Comparison of ENCODE assay signal across 8 mouse cellular contexts in genomic region chr5:137338663-137339289, GRCm38 (mm10). TPM values are rescaled to one million over a fixed set of nuclear protein-coding genes. Genes with fewer than 3 reads are reported as not detected.
DNase-seq lines count a peak whose midpoint lies in the region; ATAC-seq and TF ChIP-seq lines count a peak whose summit lies in the region.

No protein-coding gene starts in this region.

- H3K9me3 ChIP-seq in heart, postnatal 0 days (replicated peaks; ENCODE audit: control insufficient read depth, low read length): no peaks in the 10 kb centered on the region
- H3K9me3 ChIP-seq in limb, embryonic 10.5 days (replicated peaks): no peaks in the 10 kb centered on the region
- H3K9me3 ChIP-seq in midbrain, embryonic 13.5 days: no peaks in the 10 kb centered on the region

- no peak for TF ChIP-seq POLR2A in thymus, adult 2 months (IDR thresholded peaks at IDR 0.05; ENCODE audit: control insufficient read depth, extremely low read depth, insufficient read depth, low read length, poor library complexity)
- no peak; the same call in 1 of the 2 replicates for TF ChIP-seq POLR2A in embryonic fibroblast, embryonic 13.5 days (IDR thresholded peaks at IDR 0.05; ENCODE audit: low read depth, low read length)

- peak overlapping the region; percentile 77 for H3K4me2 ChIP-seq in heart, postnatal 0 days (ENCODE audit: low read depth, low read length)
- peak overlapping the region; percentile 80 for H3K4me2 ChIP-seq in midbrain, embryonic 13.5 days (replicated peaks)

- peak; percentile 62 for ATAC-seq in heart, postnatal 0 days (ENCODE audit: insufficient read depth, low read depth)
- peak; percentile 22 for ATAC-seq in midbrain, embryonic 13.5 days

- no peak overlapping the region for H3K27ac ChIP-seq in thymus, adult 2 months (ENCODE audit: control insufficient read depth, insufficient read depth, low read length)
- peak overlapping the region; percentile 72 for H3K27ac ChIP-seq in embryonic fibroblast, embryonic 13.5 days (ENCODE audit: insufficient read depth, low read length)
- peak overlapping the region; percentile 91 for H3K27ac ChIP-seq in heart, postnatal 0 days (ENCODE audit: low read depth)
- H3K27ac ChIP-seq in limb, embryonic 10.5 days: peak overlapping the region; percentile 87
- peak overlapping the region; percentile 84 for H3K27ac ChIP-seq in midbrain, embryonic 13.5 days

- no peaks in the 10 kb centered on the region for H3K27me3 ChIP-seq in thymus, adult 2 months (ENCODE audit: control insufficient read depth, insufficient read depth, low read length)
- H3K27me3 ChIP-seq in heart, postnatal 0 days (ENCODE audit: control insufficient read depth, insufficient read depth, low read length): no peaks in the 10 kb centered on the region
- H3K27me3 ChIP-seq in limb, embryonic 10.5 days (ENCODE audit: low read depth, poor library complexity, severe bottlenecking): no peaks in the 10 kb centered on the region
- 0 out of 2 replicates have a peak, but pooled peaks cover 3% of the 10 kb centered on the region for H3K27me3 ChIP-seq in midbrain, embryonic 13.5 days

- DNase-seq in thymus, adult 2 months: no peak
- DNase-seq in thymus, postnatal 0 days (ENCODE audit: low spot score): no peak
- DNase-seq in heart, postnatal 0 days (ENCODE audit: low spot score): peak; percentile 75
- no peak for DNase-seq in limb, embryonic 10.5 days (ENCODE audit: low spot score)
- no peak for DNase-seq in frontal cortex, postnatal 10 days (ENCODE audit: low spot score in 2 of 2)
- no peak for DNase-seq in layer of hippocampus, postnatal 36 days

- no peaks in the 10 kb centered on the region for H3K36me3 ChIP-seq in thymus, adult 2 months (ENCODE audit: control insufficient read depth, insufficient read depth, low read length)
- no peaks in the 10 kb centered on the region for H3K36me3 ChIP-seq in heart, postnatal 0 days (replicated peaks; ENCODE audit: control insufficient read depth, insufficient read depth, low read length)
- H3K36me3 ChIP-seq in limb, embryonic 10.5 days: no peaks in the 10 kb centered on the region
- no peaks in the 10 kb centered on the region for H3K36me3 ChIP-seq in midbrain, embryonic 13.5 days

- TF ChIP-seq EP300 in heart, postnatal 0 days (IDR thresholded peaks at IDR 0.05; ENCODE audit: low read depth): peak; percentile 84; the same call in 1 of the 2 replicates

- peaks cover 10% of the 10 kb centered on the region for H3K4me1 ChIP-seq in thymus, adult 2 months (replicated peaks; ENCODE audit: control insufficient read depth, insufficient read depth, low read length)
- no peaks in the 10 kb centered on the region for H3K4me1 ChIP-seq in embryonic fibroblast, embryonic 13.5 days (ENCODE audit: control insufficient read depth, insufficient read depth, low read length)
- H3K4me1 ChIP-seq in heart, postnatal 0 days (ENCODE audit: control insufficient read depth, insufficient read depth): no peaks in the 10 kb centered on the region; the same call in 1 of the 2 replicates
- H3K4me1 ChIP-seq in limb, embryonic 10.5 days: peaks cover 32% of the 10 kb centered on the region
- peaks cover 15% of the 10 kb centered on the region for H3K4me1 ChIP-seq in midbrain, embryonic 13.5 days (replicated peaks)

- TF ChIP-seq CTCF in thymus, adult 2 months (IDR thresholded peaks at IDR 0.05; ENCODE audit: borderline replicate concordance, control insufficient read depth, extremely low read depth, insufficient read depth, low read length, poor library complexity): no peak
- no peak for TF ChIP-seq CTCF in embryonic fibroblast, embryonic 13.5 days (IDR thresholded peaks at IDR 0.05; ENCODE audit: borderline replicate concordance, insufficient read depth, low read length)
- TF ChIP-seq CTCF in heart, postnatal 0 days (IDR thresholded peaks at IDR 0.05; ENCODE audit: low read depth): no peak

- H3K9ac ChIP-seq in heart, postnatal 0 days (replicated peaks; ENCODE audit: low read depth, low read length): peak overlapping the region; percentile 64
- H3K9ac ChIP-seq in midbrain, embryonic 13.5 days (replicated peaks): peak overlapping the region; percentile 67

- H3K4me3 ChIP-seq in thymus, adult 2 months (ENCODE audit: control insufficient read depth, insufficient read depth, low read length): peak overlapping the region; percentile 37
- H3K4me3 ChIP-seq in embryonic fibroblast, embryonic 13.5 days (ENCODE audit: insufficient read depth, low read length): peak overlapping the region; percentile 31
- H3K4me3 ChIP-seq in heart, postnatal 0 days (ENCODE audit: low read depth, low read length): peak overlapping the region; percentile 49
- peak overlapping the region; percentile 51 for H3K4me3 ChIP-seq in limb, embryonic 10.5 days
- peak overlapping the region; percentile 44 for H3K4me3 ChIP-seq in midbrain, embryonic 13.5 days (replicated peaks)

- WGBS in thymus, adult 2 months: 4% methylated on average over 11 of the region's 11 CpGs
- WGBS in heart, postnatal 0 days: 5% methylated on average over 11 of the region's 11 CpGs
- 4% methylated on average over 11 of the region's 11 CpGs for WGBS in limb, embryonic 10.5 days
- 1% methylated on average over 11 of the region's 11 CpGs for WGBS in midbrain, embryonic 13.5 days

RNA-seq across cellular contexts. Expression of gene Slc12a9, which starts 5.4 kb away (rescaled TPM):
- 37.4 and 39.2 TPM in 2 replicates for polyA plus RNA-seq in thymus, adult 2 months (2012; rRNA removed)
- 7.0 and 9.5 TPM in 2 replicates for polyA plus RNA-seq in thymus, postnatal 0 days (2015; fragmentation: Nextera tagmentation; extraction: Ambion mirVana)
- 7.2 and 7.7 TPM in 2 replicates for polyA plus RNA-seq in embryonic fibroblast, embryonic 13.5 days (2011; ENCODE audit: insufficient read length, low read depth, missing spikeins)
- total RNA-seq in heart, postnatal 0 days (2014; rRNA removed; ENCODE audit: low replicate concordance): 7.3 and 14.8 TPM in 2 replicates
- 4.0 and 4.5 TPM in 2 replicates for polyA plus RNA-seq in heart, postnatal 0 days (2015; fragmentation: Nextera tagmentation; extraction: Ambion mirVana)
- polyA plus RNA-seq in limb, embryonic 10.5 days (2016; fragmentation: Nextera tagmentation; extraction: Ambion mirVana): 10.4 and 10.6 TPM in 2 replicates
- 21.8 and 23.4 TPM in 2 replicates for polyA plus RNA-seq in midbrain, embryonic 13.5 days (2015; fragmentation: Nextera tagmentation; extraction: Ambion mirVana)
- 10 to 100 TPM; 27.4 to 28.3 TPM for total RNA-seq in layer of hippocampus, postnatal 36 days (2021)

RNA-seq across cellular contexts. Expression of gene Ephb4, which starts 11.1 kb away (rescaled TPM):
- polyA plus RNA-seq in thymus, adult 2 months (2012; rRNA removed): 9.2 and 10.4 TPM in 2 replicates
- 6.6 and 8.0 TPM in 2 replicates for polyA plus RNA-seq in thymus, postnatal 0 days (2015; fragmentation: Nextera tagmentation; extraction: Ambion mirVana)
- polyA plus RNA-seq in embryonic fibroblast, embryonic 13.5 days (2011; ENCODE audit: insufficient read length, low read depth, missing spikeins): 36.2 and 43.4 TPM in 2 replicates
- 99.2 and 113 TPM in 2 replicates for total RNA-seq in heart, postnatal 0 days (2014; rRNA removed; ENCODE audit: low replicate concordance)
- polyA plus RNA-seq in heart, postnatal 0 days (2015; fragmentation: Nextera tagmentation; extraction: Ambion mirVana): 20.4 and 23.1 TPM in 2 replicates
- 66.3 and 81.0 TPM in 2 replicates for polyA plus RNA-seq in limb, embryonic 10.5 days (2016; fragmentation: Nextera tagmentation; extraction: Ambion mirVana)
- polyA plus RNA-seq in midbrain, embryonic 13.5 days (2015; fragmentation: Nextera tagmentation; extraction: Ambion mirVana): 7.5 and 8.6 TPM in 2 replicates
- total RNA-seq in layer of hippocampus, postnatal 36 days (2021): 1 to 10 TPM; 4.2 to 4.6 TPM

RNA-seq across cellular contexts. Expression of gene Trip6, which starts 24.6 kb away (rescaled TPM):
- polyA plus RNA-seq in thymus, adult 2 months (2012; rRNA removed): 25.0 and 28.0 TPM in 2 replicates
- polyA plus RNA-seq in thymus, postnatal 0 days (2015; fragmentation: Nextera tagmentation; extraction: Ambion mirVana): 17.1 and 17.4 TPM in 2 replicates
- polyA plus RNA-seq in embryonic fibroblast, embryonic 13.5 days (2011; ENCODE audit: insufficient read length, low read depth, missing spikeins): 32.5 and 42.9 TPM in 2 replicates
- total RNA-seq in heart, postnatal 0 days (2014; rRNA removed; ENCODE audit: low replicate concordance): 44.8 and 46.8 TPM in 2 replicates
- 22.9 and 28.6 TPM in 2 replicates for polyA plus RNA-seq in heart, postnatal 0 days (2015; fragmentation: Nextera tagmentation; extraction: Ambion mirVana)
- polyA plus RNA-seq in limb, embryonic 10.5 days (2016; fragmentation: Nextera tagmentation; extraction: Ambion mirVana): 73.4 and 75.9 TPM in 2 replicates
- polyA plus RNA-seq in midbrain, embryonic 13.5 days (2015; fragmentation: Nextera tagmentation; extraction: Ambion mirVana): 19.8 and 22.1 TPM in 2 replicates
- total RNA-seq in layer of hippocampus, postnatal 36 days (2021): 1 to 10 TPM; 5.8 to 6.9 TPM

RNA-seq across cellular contexts. Expression of gene Srrt, which starts 31.3 kb away (rescaled TPM):
- polyA plus RNA-seq in thymus, adult 2 months (2012; rRNA removed): 432 and 434 TPM in 2 replicates
- 114 and 118 TPM in 2 replicates for polyA plus RNA-seq in thymus, postnatal 0 days (2015; fragmentation: Nextera tagmentation; extraction: Ambion mirVana)
- polyA plus RNA-seq in embryonic fibroblast, embryonic 13.5 days (2011; ENCODE audit: insufficient read length, low read depth, missing spikeins): 93.6 and 108 TPM in 2 replicates
- total RNA-seq in heart, postnatal 0 days (2014; rRNA removed; ENCODE audit: low replicate concordance): 77.2 and 139 TPM in 2 replicates
- polyA plus RNA-seq in heart, postnatal 0 days (2015; fragmentation: Nextera tagmentation; extraction: Ambion mirVana): 34.9 and 38.0 TPM in 2 replicates
- polyA plus RNA-seq in limb, embryonic 10.5 days (2016; fragmentation: Nextera tagmentation; extraction: Ambion mirVana): 200 and 201 TPM in 2 replicates
- 116 and 123 TPM in 2 replicates for polyA plus RNA-seq in midbrain, embryonic 13.5 days (2015; fragmentation: Nextera tagmentation; extraction: Ambion mirVana)
- total RNA-seq in layer of hippocampus, postnatal 36 days (2021): 100 to 1,000 TPM; 209 to 228 TPM

RNA-seq across cellular contexts. Expression of gene Ufsp1, which starts 44.3 kb away (rescaled TPM):
- 41.1 and 44.1 TPM in 2 replicates for polyA plus RNA-seq in thymus, adult 2 months (2012; rRNA removed)
- 16.6 and 21.0 TPM in 2 replicates for polyA plus RNA-seq in thymus, postnatal 0 days (2015; fragmentation: Nextera tagmentation; extraction: Ambion mirVana)
- 4.4 and 7.7 TPM in 2 replicates for polyA plus RNA-seq in embryonic fibroblast, embryonic 13.5 days (2011; ENCODE audit: insufficient read length, low read depth, missing spikeins)
- total RNA-seq in heart, postnatal 0 days (2014; rRNA removed; ENCODE audit: low replicate concordance): 4.1 and 5.6 TPM in 2 replicates
- polyA plus RNA-seq in heart, postnatal 0 days (2015; fragmentation: Nextera tagmentation; extraction: Ambion mirVana): 11.5 and 11.9 TPM in 2 replicates
- polyA plus RNA-seq in limb, embryonic 10.5 days (2016; fragmentation: Nextera tagmentation; extraction: Ambion mirVana): 8.1 and 8.5 TPM in 2 replicates
- 9.7 and 10.0 TPM in 2 replicates for polyA plus RNA-seq in midbrain, embryonic 13.5 days (2015; fragmentation: Nextera tagmentation; extraction: Ambion mirVana)
- total RNA-seq in layer of hippocampus, postnatal 36 days (2021): 10 to 100 TPM in 1 of 2 experiments, 1 to 10 TPM in 1; 8.6 to 12.2 TPM
